Mouse (Mus musculus): ENCODE results near the gene Erich4. TPM values are rescaled to one million over a fixed set of nuclear protein-coding genes. Genes with fewer than 3 reads are reported as not detected.
"Not testable (repeated sequence)": the region's sequence is repeated elsewhere in the genome, so short reads cannot be mapped to it uniquely, and the experiment has no call there.

Gene Erich4
- polyA plus RNA-seq, 1 experiment from 2014 or later = 1.1 TPM

DNA sequence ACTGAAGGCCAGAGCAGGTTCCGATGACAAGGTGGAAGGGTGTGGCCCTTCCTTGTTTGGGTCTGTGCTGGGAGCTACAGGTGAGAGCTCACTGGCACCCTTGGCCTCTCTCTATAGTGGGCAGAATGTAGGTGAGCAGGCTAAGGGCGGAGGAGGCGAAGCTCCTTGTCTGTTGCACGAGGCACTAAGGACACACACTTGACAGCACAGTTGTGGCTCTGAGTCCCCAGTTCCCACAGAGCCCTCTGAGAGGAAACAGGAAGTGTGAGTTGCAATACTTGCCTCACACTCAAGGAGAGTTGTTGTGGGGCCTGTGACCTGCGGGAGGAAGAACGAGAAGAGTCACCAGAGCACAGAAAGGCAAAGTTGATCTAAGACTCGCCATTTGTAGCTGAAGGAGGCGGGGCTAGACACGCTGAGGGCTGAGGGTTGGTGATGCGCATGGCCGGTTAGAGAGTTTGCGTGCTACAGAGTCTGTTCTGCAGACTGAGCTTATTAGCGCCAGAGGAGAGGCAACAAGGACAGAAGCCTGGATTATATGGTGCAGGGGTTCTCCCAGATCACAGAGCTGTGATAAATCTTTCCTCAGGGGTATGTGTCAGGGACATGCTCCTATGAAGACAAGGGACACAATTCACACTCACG lies 38.8 kb downstream of the Erich4 start:
- not testable (repeated sequence) for DNase-seq (ENCODE audit: low spot score); H3K27me3 ChIP-seq (replicated peaks; ENCODE audit: control insufficient read depth, insufficient read depth, low read length); H3K9ac ChIP-seq (ENCODE audit: low read length); H3K36me3 ChIP-seq (ENCODE audit: control insufficient read depth, insufficient read depth, low read length); H3K4me2 ChIP-seq (ENCODE audit: low read length); H3K27ac ChIP-seq (ENCODE audit: low read depth); H3K9me3 ChIP-seq (ENCODE audit: control insufficient read depth, low read length); ATAC-seq (replicated peaks; ENCODE audit: low FRiP score, low TSS enrichment, low read depth); H3K4me3 ChIP-seq (ENCODE audit: low read depth, low read length); H3K4me1 ChIP-seq (replicated peaks; ENCODE audit: control insufficient read depth, insufficient read depth, low read length)
- WGBS = 62% methylated on average over 12 of the region's 14 CpGs

DNA sequence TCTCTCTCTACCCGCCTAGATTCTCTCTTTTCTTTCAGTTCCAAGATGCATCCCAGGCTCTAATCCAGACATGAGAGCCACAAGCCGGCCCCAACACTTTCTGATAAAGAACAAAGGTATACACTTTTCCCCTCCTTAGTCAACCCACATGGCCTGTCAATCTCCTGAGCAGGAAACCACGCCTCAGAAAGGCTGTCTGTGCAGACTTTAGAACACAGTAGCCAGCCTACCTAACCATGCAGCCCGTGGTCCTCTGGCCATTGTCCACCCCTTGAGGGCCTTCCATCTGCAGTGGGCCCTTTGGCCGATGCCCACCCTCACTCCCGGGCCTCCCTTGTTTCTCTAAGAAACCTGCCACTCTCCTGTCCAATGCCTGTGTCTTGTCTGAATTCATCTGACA lies 39.4 kb downstream of the Erich4 start:
- peak; percentile 70; the same call in 1 of the 2 replicates for ATAC-seq (replicated peaks; ENCODE audit: low FRiP score, low TSS enrichment, low read depth)
- H3K27ac ChIP-seq (ENCODE audit: low read depth) = 0 out of 2 replicates have a peak overlapping the region, but pooled peaks have one; percentile 38
- not testable (repeated sequence) for H3K4me1 ChIP-seq (replicated peaks; ENCODE audit: control insufficient read depth, insufficient read depth, low read length); H3K9ac ChIP-seq (ENCODE audit: low read length); H3K4me3 ChIP-seq (ENCODE audit: low read depth, low read length); H3K27me3 ChIP-seq (replicated peaks; ENCODE audit: control insufficient read depth, insufficient read depth, low read length); H3K36me3 ChIP-seq (ENCODE audit: control insufficient read depth, insufficient read depth, low read length); H3K4me2 ChIP-seq (ENCODE audit: low read length); DNase-seq (ENCODE audit: low spot score); H3K9me3 ChIP-seq (ENCODE audit: control insufficient read depth, low read length)
- WGBS = 33% methylated on average over 6 of the region's 6 CpGs

DNA sequence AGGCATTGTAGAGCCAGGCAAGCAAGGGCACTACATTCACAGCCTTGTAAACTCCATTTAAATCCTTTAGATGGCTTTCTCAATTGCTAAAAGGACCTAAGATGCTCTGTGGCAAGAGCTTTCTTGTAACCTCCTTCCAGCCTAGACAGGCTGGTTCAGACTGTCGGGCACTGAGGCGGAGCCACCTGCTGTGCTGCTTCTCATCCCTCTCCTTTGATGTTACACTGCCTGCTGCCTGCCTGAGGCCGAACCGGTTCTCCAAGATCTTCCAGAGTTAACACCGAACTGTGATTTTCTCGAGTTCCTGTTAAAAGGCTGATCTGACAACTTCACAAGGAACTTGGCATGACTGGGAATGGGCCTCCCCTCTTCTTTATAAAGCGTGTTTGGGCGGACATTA lies 39.8 kb downstream of the Erich4 start:
- 0 out of 2 replicates have a peak overlapping the region, but pooled peaks have one; percentile 38 for H3K27ac ChIP-seq (ENCODE audit: low read depth)
- H3K9ac ChIP-seq (ENCODE audit: low read length) = no peak overlapping the region
- H3K4me1 ChIP-seq (replicated peaks; ENCODE audit: control insufficient read depth, insufficient read depth, low read length) = no peaks in the 10 kb centered on the region
- peak; percentile 70 for ATAC-seq (replicated peaks; ENCODE audit: low FRiP score, low TSS enrichment, low read depth)
- H3K4me3 ChIP-seq (ENCODE audit: low read depth, low read length) = no peak overlapping the region
- H3K9me3 ChIP-seq (ENCODE audit: control insufficient read depth, low read length) = no peaks in the 10 kb centered on the region
- no peaks in the 10 kb centered on the region for H3K27me3 ChIP-seq (replicated peaks; ENCODE audit: control insufficient read depth, insufficient read depth, low read length)
- peak; percentile 53 for DNase-seq (ENCODE audit: low spot score)
- no peaks in the 10 kb centered on the region for H3K36me3 ChIP-seq (ENCODE audit: control insufficient read depth, insufficient read depth, low read length)
- WGBS = 15% methylated on average over 8 of the region's 8 CpGs
- no peak overlapping the region for H3K4me2 ChIP-seq (ENCODE audit: low read length)

DNA sequence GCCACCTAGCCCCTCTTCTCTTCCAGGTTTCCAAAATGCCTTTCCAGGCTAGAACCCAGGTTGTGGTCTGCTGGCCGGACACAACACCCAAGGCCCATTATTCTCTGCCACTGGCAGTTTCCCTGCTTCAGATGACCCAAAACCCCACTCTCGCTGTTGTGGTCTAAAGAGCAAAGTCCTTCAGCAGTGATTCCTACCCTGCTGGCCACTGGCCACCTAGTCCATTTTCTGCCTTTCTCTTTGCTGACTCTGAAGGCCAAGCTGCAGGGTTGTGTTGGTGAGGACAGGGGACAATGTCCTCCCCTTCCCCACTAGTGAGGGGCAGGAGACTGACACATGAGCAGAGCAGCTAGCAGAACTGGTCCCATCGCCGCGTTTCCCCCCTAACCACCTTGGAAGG lies 40.6 kb downstream of the Erich4 start:
- no peak overlapping the region for H3K9ac ChIP-seq (ENCODE audit: low read length)
- no peaks in the 10 kb centered on the region for H3K36me3 ChIP-seq (ENCODE audit: control insufficient read depth, insufficient read depth, low read length)
- H3K27me3 ChIP-seq (replicated peaks; ENCODE audit: control insufficient read depth, insufficient read depth, low read length) = no peaks in the 10 kb centered on the region
- no peaks in the 10 kb centered on the region for H3K9me3 ChIP-seq (ENCODE audit: control insufficient read depth, low read length)
- ATAC-seq (replicated peaks; ENCODE audit: low FRiP score, low TSS enrichment, low read depth) (no peak), DNase-seq (ENCODE audit: low spot score) (no peak)
- no peak overlapping the region for H3K4me2 ChIP-seq (ENCODE audit: low read length)
- H3K4me3 ChIP-seq (ENCODE audit: low read depth, low read length) = no peak overlapping the region
- H3K27ac ChIP-seq (ENCODE audit: low read depth) = no peak overlapping the region
- no peaks in the 10 kb centered on the region for H3K4me1 ChIP-seq (replicated peaks; ENCODE audit: control insufficient read depth, insufficient read depth, low read length)
- WGBS = 77% methylated on average over 5 of the region's 5 CpGs

DNA sequence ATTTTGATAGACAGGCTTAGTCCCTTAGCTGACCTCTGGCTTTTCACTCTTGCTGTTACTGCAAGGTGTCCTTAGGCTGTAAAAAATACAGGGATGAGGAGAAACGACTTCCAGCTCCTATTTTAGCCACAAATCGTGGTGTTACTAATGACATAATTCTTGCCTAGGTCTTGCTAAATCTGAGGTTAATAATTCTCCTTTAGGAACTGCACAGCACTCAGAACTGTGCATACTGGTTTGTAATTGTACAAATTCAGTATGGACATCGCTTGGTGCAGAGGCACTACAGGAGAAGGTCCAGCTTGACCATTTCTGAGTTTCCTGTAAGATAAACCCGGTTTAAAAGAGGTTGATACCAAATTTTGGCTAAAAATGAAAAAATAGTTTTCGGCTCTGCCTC lies 41.9 kb downstream of the Erich4 start:
- DNase-seq (ENCODE audit: low spot score); H3K4me2 ChIP-seq (ENCODE audit: low read length); H3K4me1 ChIP-seq (replicated peaks; ENCODE audit: control insufficient read depth, insufficient read depth, low read length); H3K27ac ChIP-seq (ENCODE audit: low read depth); ATAC-seq (replicated peaks; ENCODE audit: low FRiP score, low TSS enrichment, low read depth); H3K27me3 ChIP-seq (replicated peaks; ENCODE audit: control insufficient read depth, insufficient read depth, low read length); H3K9me3 ChIP-seq (ENCODE audit: control insufficient read depth, low read length); H3K4me3 ChIP-seq (ENCODE audit: low read depth, low read length); H3K9ac ChIP-seq (ENCODE audit: low read length); H3K36me3 ChIP-seq (ENCODE audit: control insufficient read depth, insufficient read depth, low read length): not testable (repeated sequence)
- 73% methylated on average over 5 of the region's 5 CpGs for WGBS

DNA sequence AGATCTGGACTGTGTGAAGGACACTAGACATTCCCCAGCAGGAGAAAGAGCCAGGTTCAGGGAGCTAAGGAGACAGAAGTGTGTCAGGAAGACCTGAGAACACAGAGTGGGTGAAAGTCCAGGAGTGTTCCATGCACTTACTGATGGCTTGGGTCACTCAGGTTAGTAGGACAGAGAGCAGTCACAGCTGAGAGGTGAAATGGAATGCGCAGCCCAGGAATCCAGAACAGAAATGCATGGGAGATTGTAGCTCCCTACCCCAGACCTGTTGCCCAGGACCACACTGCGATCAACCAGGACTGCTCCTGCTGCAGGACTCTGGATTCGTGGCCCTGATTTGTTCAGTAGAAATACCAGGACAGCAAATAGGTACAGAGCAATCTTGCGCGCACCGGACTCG lies 47.0 kb downstream of the Erich4 start:
- H3K4me2 ChIP-seq (ENCODE audit: low read length) = no peak overlapping the region
- no peak overlapping the region for H3K27ac ChIP-seq (ENCODE audit: low read depth)
- no peak overlapping the region for H3K4me3 ChIP-seq (ENCODE audit: low read depth, low read length)
- H3K4me1 ChIP-seq (replicated peaks; ENCODE audit: control insufficient read depth, insufficient read depth, low read length) = no peaks in the 10 kb centered on the region
- H3K36me3 ChIP-seq (ENCODE audit: control insufficient read depth, insufficient read depth, low read length) = no peaks in the 10 kb centered on the region
- no peak overlapping the region for H3K9ac ChIP-seq (ENCODE audit: low read length)
- WGBS = 96% methylated on average over 7 of the region's 7 CpGs
- H3K9me3 ChIP-seq (ENCODE audit: control insufficient read depth, low read length) = no peaks in the 10 kb centered on the region
- DNase-seq (ENCODE audit: low spot score) (no peak), ATAC-seq (replicated peaks; ENCODE audit: low FRiP score, low TSS enrichment, low read depth) (no peak)
- H3K27me3 ChIP-seq (replicated peaks; ENCODE audit: control insufficient read depth, insufficient read depth, low read length) = no peaks in the 10 kb centered on the region

Other genes with a start within 250 kb of the Erich4 start
- not detected in 2 replicates for gene Cnfn, start 246.2 kb downstream of the Erich4 start, polyA plus RNA-seq (2014; fragmentation: Nextera tagmentation; extraction: Ambion mirVana)
- gene Lipe, start 217.2 kb downstream of the Erich4 start, polyA plus RNA-seq (2014; fragmentation: Nextera tagmentation; extraction: Ambion mirVana) = 3.6 and 4.9 TPM in 2 replicates
- 0.42 TPM in 1 of 2 replicates, not detected in the other for gene Cxcl17, start 203.0 kb downstream of the Erich4 start, polyA plus RNA-seq (2014; fragmentation: Nextera tagmentation; extraction: Ambion mirVana)
- 12.0 and 13.1 TPM in 2 replicates for gene Ceacam1, start 138.3 kb downstream of the Erich4 start, polyA plus RNA-seq (2014; fragmentation: Nextera tagmentation; extraction: Ambion mirVana)
- gene Ceacam2, start 76.0 kb downstream of the Erich4 start, polyA plus RNA-seq (2014; fragmentation: Nextera tagmentation; extraction: Ambion mirVana) = 0.08 TPM in 1 of 2 replicates, not detected in the other
- 40.9 and 43.4 TPM in 2 replicates for gene Dmac2, start 3.5 kb upstream of the Erich4 start, polyA plus RNA-seq (2014; fragmentation: Nextera tagmentation; extraction: Ambion mirVana)
- gene B3gnt8, start 10.8 kb upstream of the Erich4 start, polyA plus RNA-seq (2014; fragmentation: Nextera tagmentation; extraction: Ambion mirVana) = 3.9 and 5.4 TPM in 2 replicates
- 44.1 and 48.7 TPM in 2 replicates for gene Bckdha, start 43.1 kb upstream of the Erich4 start, polyA plus RNA-seq (2014; fragmentation: Nextera tagmentation; extraction: Ambion mirVana)
- gene Exosc5, start 43.3 kb upstream of the Erich4 start, polyA plus RNA-seq (2014; fragmentation: Nextera tagmentation; extraction: Ambion mirVana) = 93.8 and 98.4 TPM in 2 replicates
- gene Tmem91, start 59.3 kb upstream of the Erich4 start, polyA plus RNA-seq (2014; fragmentation: Nextera tagmentation; extraction: Ambion mirVana) = 2.2 and 2.6 TPM in 2 replicates
- gene B9d2, start 64.9 kb upstream of the Erich4 start, polyA plus RNA-seq (2014; fragmentation: Nextera tagmentation; extraction: Ambion mirVana) = 27.2 and 32.0 TPM in 2 replicates
- gene Tgfb1, start 71.1 kb upstream of the Erich4 start, polyA plus RNA-seq (2014; fragmentation: Nextera tagmentation; extraction: Ambion mirVana) = 2.4 and 3.2 TPM in 2 replicates
- 27.0 and 27.4 TPM in 2 replicates for gene Ccdc97, start 103.2 kb upstream of the Erich4 start, polyA plus RNA-seq (2014; fragmentation: Nextera tagmentation; extraction: Ambion mirVana)
- gene Hnrnpul1, start 138.9 kb upstream of the Erich4 start, polyA plus RNA-seq (2014; fragmentation: Nextera tagmentation; extraction: Ambion mirVana) = 65.1 and 68.4 TPM in 2 replicates
- gene Axl, start 172.8 kb upstream of the Erich4 start, polyA plus RNA-seq (2014; fragmentation: Nextera tagmentation; extraction: Ambion mirVana) = 71.1 and 73.5 TPM in 2 replicates
- gene Cyp2s1, start 201.0 kb upstream of the Erich4 start, polyA plus RNA-seq (2014; fragmentation: Nextera tagmentation; extraction: Ambion mirVana) = 30.6 and 34.6 TPM in 2 replicates

All from intestine, embryonic 14.5 days (tissue).